Mouse (Mus musculus): ENCODE results near the gene Lysmd4. TPM values are rescaled to one million over a fixed set of nuclear protein-coding genes. Genes with fewer than 3 reads are reported as not detected.
A peak's percentile ranks its signal among the peaks of the same experiment; 100 is the strongest.

The Lysmd4 gene
- polyA plus RNA-seq, 1 experiment from 2014 or later = 11.9 TPM

GRCm38 (mm10) chr7:67230640-67231140 is 8.3 kb downstream of the Lysmd4 start:
- no peaks in the 10 kb centered on the region for H3K4me1 ChIP-seq (ENCODE audit: insufficient read depth)
- ATAC-seq (ENCODE audit: insufficient read depth) = no peak
- 81% methylated on average over 3 of the region's 3 CpGs for WGBS
- H3K27ac ChIP-seq (ENCODE audit: low read depth) = no peak overlapping the region; the same call in 1 of the 2 replicates
- no peak for DNase-seq
- no peak for TF ChIP-seq CTCF (IDR thresholded peaks at IDR 0.05; ENCODE audit: low read depth)
- H3K9me3 ChIP-seq (ENCODE audit: low read depth, low read length) = no peaks in the 10 kb centered on the region
- H3K36me3 ChIP-seq (ENCODE audit: insufficient read depth) = peaks cover 51% of the 10 kb centered on the region
- H3K4me3 ChIP-seq (ENCODE audit: low read depth, low read length) = no peak overlapping the region
- no peak overlapping the region for H3K9ac ChIP-seq
- H3K4me2 ChIP-seq = no peak overlapping the region
- H3K27me3 ChIP-seq (ENCODE audit: insufficient read depth, low read length) = no peaks in the 10 kb centered on the region

GRCm38 (mm10) chr7:67232504-67232903 is 10.2 kb downstream of the Lysmd4 start:
- H3K36me3 ChIP-seq (ENCODE audit: insufficient read depth) = peaks cover 52% of the 10 kb centered on the region

GRCm38 (mm10) chr7:67234797-67235196 is 12.5 kb downstream of the Lysmd4 start:
- TF ChIP-seq CTCF (IDR thresholded peaks at IDR 0.05; ENCODE audit: low read depth) = no peak
- DNase-seq (peak; percentile 39), ATAC-seq (ENCODE audit: insufficient read depth) (no peak)
- no peaks in the 10 kb centered on the region for H3K9me3 ChIP-seq (ENCODE audit: low read depth, low read length)
- 63% methylated on average over 8 of the region's 8 CpGs for WGBS
- no peak overlapping the region for H3K27ac ChIP-seq (ENCODE audit: low read depth)
- no peak overlapping the region for H3K9ac ChIP-seq
- H3K4me2 ChIP-seq = no peak overlapping the region
- no peaks in the 10 kb centered on the region for H3K27me3 ChIP-seq (ENCODE audit: insufficient read depth, low read length)
- H3K36me3 ChIP-seq (ENCODE audit: insufficient read depth) = peaks cover 68% of the 10 kb centered on the region
- H3K4me1 ChIP-seq (ENCODE audit: insufficient read depth) = no peaks in the 10 kb centered on the region
- H3K4me3 ChIP-seq (ENCODE audit: low read depth, low read length) = no peak overlapping the region

More at GRCm38 (mm10) chr7:67232504-67232903, 10.2 kb downstream of the Lysmd4 start:
- Histone ChIP-seq H3K27ac (ENCODE audit: low read depth) (no peak overlapping the region), H3K4me3 (ENCODE audit: low read depth, low read length) (no peak overlapping the region), H3K4me2 (no peak overlapping the region), H3K9me3 (ENCODE audit: low read depth, low read length) (no peaks in the 10 kb centered on the region), H3K4me1 (ENCODE audit: insufficient read depth) (no peaks in the 10 kb centered on the region), H3K9ac (no peak overlapping the region), H3K27me3 (ENCODE audit: insufficient read depth, low read length) (no peaks in the 10 kb centered on the region)
- ATAC-seq (ENCODE audit: insufficient read depth) (no peak), DNase-seq (no peak)
- WGBS = 88% methylated on average over 14 of the region's 14 CpGs
- no peak for TF ChIP-seq CTCF (IDR thresholded peaks at IDR 0.05; ENCODE audit: low read depth)

- Histone ChIP-seq H3K27me3 (ENCODE audit: insufficient read depth, low read length) (no peaks in the 10 kb centered on the region), H3K27ac (ENCODE audit: low read depth) (no peak overlapping the region), H3K9ac (no peak overlapping the region), H3K9me3 (ENCODE audit: low read depth, low read length) (no peaks in the 10 kb centered on the region), H3K4me2 (no peak overlapping the region), H3K4me3 (ENCODE audit: low read depth, low read length) (no peak overlapping the region), H3K4me1 (ENCODE audit: insufficient read depth) (no peaks in the 10 kb centered on the region), H3K36me3 (ENCODE audit: insufficient read depth) (peaks cover 73% of the 10 kb centered on the region)
- ATAC-seq (ENCODE audit: insufficient read depth) = no peak
- WGBS = 85% methylated on average over 2 of the region's 2 CpGs
- no peak for TF ChIP-seq CTCF (IDR thresholded peaks at IDR 0.05; ENCODE audit: low read depth)
- DNase-seq = no peak
These were observed 14.0 kb downstream of the Lysmd4 start for GRCm38 (mm10) chr7:67236351-67236750.

- H3K36me3 ChIP-seq (ENCODE audit: insufficient read depth) = peaks cover 60% of the 10 kb centered on the region
- H3K4me3 ChIP-seq (ENCODE audit: low read depth, low read length) = no peak overlapping the region
- H3K4me2 ChIP-seq = no peak overlapping the region
- no peaks in the 10 kb centered on the region for H3K27me3 ChIP-seq (ENCODE audit: insufficient read depth, low read length)
- no peaks in the 10 kb centered on the region for H3K4me1 ChIP-seq (ENCODE audit: insufficient read depth)
- no peaks in the 10 kb centered on the region for H3K9me3 ChIP-seq (ENCODE audit: low read depth, low read length)
- no peak overlapping the region for H3K9ac ChIP-seq
- no peak for ATAC-seq (ENCODE audit: insufficient read depth)
- no peak for DNase-seq
- H3K27ac ChIP-seq (ENCODE audit: low read depth) = no peak overlapping the region
- TF ChIP-seq CTCF (IDR thresholded peaks at IDR 0.05; ENCODE audit: low read depth) = no peak
- 90% methylated on average over 2 of the region's 2 CpGs for WGBS
These were observed 15.4 kb downstream of the Lysmd4 start for GRCm38 (mm10) chr7:67237752-67238151.

- TF ChIP-seq CTCF (IDR thresholded peaks at IDR 0.05; ENCODE audit: low read depth) = no peak
- no peak overlapping the region for H3K27ac ChIP-seq (ENCODE audit: low read depth)
- H3K4me3 ChIP-seq (ENCODE audit: low read depth, low read length) = no peak overlapping the region
- H3K36me3 ChIP-seq (ENCODE audit: insufficient read depth) = peaks cover 27% of the 10 kb centered on the region
- H3K4me2 ChIP-seq = no peak overlapping the region
- WGBS = 40% methylated on average over 3 of the region's 3 CpGs
- ATAC-seq (ENCODE audit: insufficient read depth) = no peak
- H3K9me3 ChIP-seq (ENCODE audit: low read depth, low read length) = no peaks in the 10 kb centered on the region
- DNase-seq = peak; percentile 80
- no peaks in the 10 kb centered on the region for H3K4me1 ChIP-seq (ENCODE audit: insufficient read depth)
- no peaks in the 10 kb centered on the region for H3K27me3 ChIP-seq (ENCODE audit: insufficient read depth, low read length)
- no peak overlapping the region for H3K9ac ChIP-seq
These were observed 19.6 kb downstream of the Lysmd4 start for GRCm38 (mm10) chr7:67241969-67242368.

GRCm38 (mm10) chr7:67243121-67243893 is 21.0 kb downstream of the Lysmd4 start:
- Histone ChIP-seq H3K4me1 (ENCODE audit: insufficient read depth) (no peaks in the 10 kb centered on the region), H3K27me3 (ENCODE audit: insufficient read depth, low read length) (no peaks in the 10 kb centered on the region), H3K4me2 (no peak overlapping the region), H3K36me3 (ENCODE audit: insufficient read depth) (peaks cover 26% of the 10 kb centered on the region), H3K4me3 (ENCODE audit: low read depth, low read length) (no peak overlapping the region), H3K9me3 (ENCODE audit: low read depth, low read length) (no peaks in the 10 kb centered on the region), H3K27ac (ENCODE audit: low read depth) (no peak overlapping the region), H3K9ac (no peak overlapping the region)
- DNase-seq = peak; percentile 79
- ATAC-seq (ENCODE audit: insufficient read depth) = 0 out of 2 replicates have a peak, but pooled peaks have one; percentile 38
- peak; percentile 71 for TF ChIP-seq CTCF (IDR thresholded peaks at IDR 0.05; ENCODE audit: low read depth)
- WGBS = 44% methylated on average over 2 of the region's 2 CpGs

Measured in lung, embryonic 14.5 days (tissue).